Mouse (Mus musculus) lung, adult 10 weeks (tissue): Measurements from ENCODE around the gene Plac9a. TPM values are rescaled to one million over a fixed set of nuclear protein-coding genes. Genes with fewer than 3 reads are reported as not detected.

Experiments
- polyA plus RNA-seq: library from polyadenylated mRNA; stranded (reverse); fragments of 350-450 nt; fragmentation: Illumina TruSeq; extraction: RNeasy Lipid Tissue Mini Kit (QIAGEN cat#74804); gene quantifications from one replicate; pipeline ENCODE4 v1.2.3, GENCODE M21; 2014; ENCODE audit warnings: low read depth, low replicate concordance; ENCODE audit not compliant: insufficient read depth

The Plac9a gene
- 81.1 TPM for polyA plus RNA-seq

DNA sequence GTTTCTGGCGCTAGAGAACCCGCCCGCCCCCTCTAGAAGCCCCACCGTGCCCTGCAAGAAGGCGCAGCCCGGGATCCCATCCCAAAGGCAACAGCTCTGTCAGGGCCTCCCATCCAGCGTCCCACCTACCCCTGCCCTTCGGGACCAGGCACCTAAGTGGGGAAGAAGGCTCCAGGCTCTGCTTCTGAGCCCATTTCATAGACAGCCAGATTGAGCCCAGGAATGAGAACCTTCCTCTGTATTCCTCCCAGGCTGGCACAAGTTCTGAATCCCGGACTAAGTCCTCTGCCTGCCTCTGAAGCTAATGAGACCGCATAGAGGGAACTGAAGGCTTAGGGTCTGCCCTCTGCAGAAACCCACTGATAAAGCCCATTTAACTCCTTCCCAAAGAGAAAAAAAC lies at the start of gene Plac9a:
Gene Plac9a (minus strand): TSS at position 101 of the 400 bp plus-strand sequence.

DNA sequence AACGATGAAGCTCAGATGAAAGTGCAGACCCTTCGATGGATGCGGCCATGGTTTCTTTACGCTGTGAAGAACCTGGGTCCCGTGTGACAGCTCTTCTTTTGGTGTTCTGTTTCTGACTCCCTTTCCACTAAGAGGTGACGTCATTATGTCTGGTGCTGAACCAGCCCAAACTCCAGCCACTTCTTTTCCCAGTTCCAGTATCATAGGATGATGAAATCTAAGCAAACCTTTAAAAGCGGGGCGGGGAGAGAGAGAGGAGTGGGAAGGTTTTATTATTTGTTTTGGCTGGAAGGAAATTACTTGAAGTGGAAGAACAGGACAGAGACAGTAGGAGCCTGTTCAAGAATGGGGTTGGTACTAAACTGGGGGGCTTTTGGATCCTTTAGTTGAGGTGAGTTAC lies 35.1 kb upstream of the Plac9a start, which contains the start of gene Cphx1:
Gene Cphx1 (plus strand): TSS at position 301 of the 400 bp plus-strand sequence.

DNA sequence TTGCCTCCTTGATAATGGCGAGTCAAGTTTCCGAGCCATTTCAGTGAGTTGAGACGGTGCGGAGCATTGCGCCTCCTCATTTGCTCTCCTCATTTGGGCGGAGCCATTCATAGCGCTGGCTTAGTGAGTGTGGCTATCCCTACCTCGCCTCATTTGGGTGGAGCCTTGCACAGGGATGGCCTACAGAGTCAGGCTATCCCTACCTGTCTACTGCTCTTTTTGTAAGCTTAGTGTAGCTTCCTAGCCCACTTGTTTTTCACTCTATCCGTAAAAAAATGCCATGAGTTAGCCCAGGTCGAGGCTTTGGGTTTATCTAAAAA lies 24.6 kb upstream of the Plac9a start, which contains the start of gene Tmem254a:
Gene Tmem254a (minus strand): TSS at position 111 of the 320 bp plus-strand sequence.

DNA sequence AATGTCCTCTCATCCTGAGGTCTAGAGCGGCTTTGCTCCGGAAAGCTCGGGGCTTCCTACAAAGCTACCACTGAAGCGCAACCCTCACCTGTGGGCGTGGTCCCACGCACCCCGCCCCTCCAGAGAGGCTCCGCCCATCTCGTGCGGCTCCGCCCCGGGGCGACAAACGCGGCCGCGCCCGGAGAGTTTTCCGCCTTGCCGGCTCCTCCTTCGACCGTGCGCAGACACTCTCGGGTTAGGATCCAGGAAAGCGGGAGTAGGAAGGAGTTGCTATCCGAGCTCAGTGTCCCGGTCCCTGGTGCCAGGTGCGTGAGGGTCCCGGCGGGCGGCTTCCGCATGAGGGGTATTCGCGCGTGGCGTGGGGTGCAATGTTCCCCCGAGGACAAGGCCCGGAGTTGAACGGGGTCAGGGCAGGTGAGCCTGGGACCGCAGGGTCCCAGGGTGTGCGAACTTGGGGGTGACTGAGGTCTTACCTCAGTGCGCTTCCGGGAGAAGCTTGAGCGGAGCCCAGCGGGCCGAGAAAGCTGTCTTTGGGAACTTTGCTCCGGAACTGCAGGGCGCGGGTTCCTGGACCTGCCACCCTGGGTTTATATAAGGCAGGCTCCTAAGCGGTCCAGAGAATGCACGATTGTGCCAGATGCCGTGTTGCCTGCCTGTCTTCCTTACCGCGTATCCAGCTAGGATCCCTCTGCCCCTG lies 60.8 kb downstream of the Plac9a start, which contains the start of gene Anxa11:
Gene Anxa11 (plus strand): TSS at position 166 of the 697 bp plus-strand sequence.

Other genes with a start within 250 kb of the Plac9a start
- gene Ppif, start 208.9 kb downstream of the Plac9a start, polyA plus RNA-seq: 13.9 TPM
- 26.4 TPM for gene Zcchc24, start 134.1 kb downstream of the Plac9a start, polyA plus RNA-seq
- 71.3 TPM for gene Anxa11, start 60.9 kb downstream of the Plac9a start, polyA plus RNA-seq
- gene Tmem254a, start 24.6 kb upstream of the Plac9a start, polyA plus RNA-seq: 7.5 TPM
- gene Cphx1, start 35.2 kb upstream of the Plac9a start, polyA plus RNA-seq: not detected
- not detected for gene Duxbl1, start 75.5 kb upstream of the Plac9a start, polyA plus RNA-seq
- 456 TPM for gene Gm9780, start 139.6 kb upstream of the Plac9a start, polyA plus RNA-seq
- gene Tmem254c, start 164.3 kb upstream of the Plac9a start, polyA plus RNA-seq: 45.6 TPM
- gene Cphx2, start 178.4 kb upstream of the Plac9a start, polyA plus RNA-seq: not detected
- gene Cphx3, start 179.2 kb upstream of the Plac9a start, polyA plus RNA-seq: not detected
- 0.59 TPM for gene Duxbl2, start 215.2 kb upstream of the Plac9a start, polyA plus RNA-seq